10 mouse cellular contexts compared by ENCODE assay signal in the genomic region with DNA sequence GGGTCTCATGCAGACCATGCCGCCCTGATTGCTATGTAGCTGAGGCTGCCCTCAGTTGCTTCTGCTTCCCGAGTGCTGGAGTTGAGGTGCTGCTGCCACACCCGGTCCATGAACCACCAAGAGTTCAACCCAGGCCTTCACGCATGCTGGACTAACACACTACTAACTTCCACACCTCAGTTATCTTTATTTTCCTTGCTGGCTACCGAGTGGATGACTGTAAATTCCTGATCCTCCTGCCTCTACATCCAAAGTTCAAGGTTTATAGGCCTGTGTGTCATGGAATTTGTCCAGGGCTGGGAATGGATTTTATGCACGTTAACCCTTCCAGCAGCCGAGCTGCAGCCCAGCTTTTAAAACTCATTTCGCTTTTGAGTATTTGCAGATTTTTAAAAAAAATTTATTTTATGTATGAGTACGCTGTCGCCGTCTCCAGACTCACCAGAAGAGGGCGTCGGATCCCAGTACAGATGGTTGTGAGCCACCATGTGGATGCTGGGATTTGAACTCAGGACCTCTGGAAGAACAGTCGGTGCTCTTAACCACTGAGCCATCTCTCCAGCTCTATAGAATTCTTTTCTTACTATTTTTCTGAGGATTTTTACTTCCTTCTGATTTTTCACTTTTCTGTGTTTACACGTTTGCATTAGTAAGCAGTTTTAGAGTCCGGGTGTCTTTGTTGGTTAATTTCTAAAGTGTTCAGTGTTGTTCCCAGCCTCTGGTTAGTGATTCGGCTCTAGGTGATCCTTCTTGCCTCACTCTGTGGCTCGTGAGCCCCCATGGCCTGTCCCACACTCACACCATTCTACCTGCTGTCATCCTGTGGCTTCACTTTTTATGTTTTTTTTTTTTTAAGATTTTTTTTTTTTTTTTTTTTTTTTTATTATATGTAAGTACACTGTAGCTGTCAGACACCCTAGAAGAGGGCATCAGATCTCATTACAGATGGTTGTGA. TPM values are rescaled to one million over a fixed set of nuclear protein-coding genes. Genes with fewer than 3 reads are reported as not detected.
DNase-seq lines count a peak whose midpoint lies in the region; ATAC-seq and TF ChIP-seq lines count a peak whose summit lies in the region.
"Had no signal": no experiment of that assay in that cellular context is flagged by ENCODE, and none has a peak within 500 bp of the region (broad histone marks: within the 10 kb centered on the region; RNA-seq: fewer than 3 reads in every experiment).

No protein-coding gene starts in this region.

- H3K27me3 ChIP-seq in midbrain, postnatal 0 days (ENCODE audit: insufficient read depth, low read length) = no peaks in the 10 kb centered on the region
- H3K27me3 ChIP-seq in midbrain, embryonic 10.5 days (ENCODE audit: low read depth, poor library complexity, severe bottlenecking) = no peaks in the 10 kb centered on the region
- H3K27me3 ChIP-seq in stomach, postnatal 0 days (ENCODE audit: control insufficient read depth, insufficient read depth, low read length) = no peaks in the 10 kb centered on the region

- no peak for ATAC-seq in midbrain, postnatal 0 days (ENCODE audit: low FRiP score)
- peak; percentile 48 for ATAC-seq in stomach, postnatal 0 days (ENCODE audit: low FRiP score, low TSS enrichment)

- DNase-seq in kidney, adult 11 months = peak; percentile 51
- DNase-seq in kidney, postnatal 10 days = no peak
- DNase-seq in midbrain, postnatal 0 days (ENCODE audit: low spot score) = no peak
- DNase-seq in midbrain, embryonic 10.5 days (ENCODE audit: low spot score) = no peak
- peak; percentile 32 to 64 for DNase-seq in kidney, adult 8-10 months
- peak; percentile 19 for DNase-seq in stomach, postnatal 0 days (ENCODE audit: low spot score)
- DNase-seq in testis, postnatal 14 days (ENCODE audit: low spot score) = no peak
- DNase-seq in heart, postnatal 4 days = no peak
- DNase-seq: cerebellum, adult 2 months; gastrocnemius, postnatal 14 days had no signal

- no peaks in the 10 kb centered on the region for H3K9me3 ChIP-seq in midbrain, postnatal 0 days (ENCODE audit: low read length)
- no peaks in the 10 kb centered on the region for H3K9me3 ChIP-seq in midbrain, embryonic 10.5 days (replicated peaks)
- H3K9me3 ChIP-seq in stomach, postnatal 0 days (ENCODE audit: control insufficient read depth, low read length) = no peaks in the 10 kb centered on the region

- TF ChIP-seq EP300 in stomach, postnatal 0 days (optimal IDR thresholded peaks at IDR 0.05) = no peak

- no peak overlapping the region for H3K4me2 ChIP-seq in midbrain, postnatal 0 days (ENCODE audit: low read depth, low read length, poor library complexity, severe bottlenecking)
- H3K4me2 ChIP-seq in stomach, postnatal 0 days (replicated peaks; ENCODE audit: low read depth) = no peak overlapping the region

- no peak overlapping the region for H3K4me3 ChIP-seq in midbrain, postnatal 0 days (ENCODE audit: low read depth, low read length)
- no peak overlapping the region for H3K4me3 ChIP-seq in midbrain, embryonic 10.5 days
- H3K4me3 ChIP-seq in stomach, postnatal 0 days (ENCODE audit: low read depth, low read length) = no peak overlapping the region

- no peak overlapping the region for H3K9ac ChIP-seq in midbrain, postnatal 0 days (replicated peaks; ENCODE audit: low read length, poor library complexity, severe bottlenecking)
- H3K9ac ChIP-seq in stomach, postnatal 0 days (ENCODE audit: low read length) = no peak overlapping the region

- peak; percentile 32; the same call in 1 of the 2 replicates for TF ChIP-seq CTCF in midbrain, postnatal 0 days (IDR thresholded peaks at IDR 0.05)
- TF ChIP-seq CTCF in stomach, postnatal 0 days (IDR thresholded peaks at IDR 0.05; ENCODE audit: low read depth) = peak; percentile 30

- H3K4me1 ChIP-seq in midbrain, postnatal 0 days (ENCODE audit: insufficient read depth, low read length) = no peaks in the 10 kb centered on the region
- no peaks in the 10 kb centered on the region for H3K4me1 ChIP-seq in midbrain, embryonic 10.5 days
- H3K4me1 ChIP-seq in stomach, postnatal 0 days (replicated peaks; ENCODE audit: control insufficient read depth, insufficient read depth) = no peaks in the 10 kb centered on the region

- 92% methylated on average over 18 of the region's 18 CpGs for WGBS in midbrain, postnatal 0 days
- WGBS in midbrain, embryonic 10.5 days = 94% methylated on average over 18 of the region's 18 CpGs
- WGBS in stomach, postnatal 0 days = 84% methylated on average over 18 of the region's 18 CpGs

- H3K36me3 ChIP-seq in midbrain, postnatal 0 days (ENCODE audit: insufficient read depth, low read length) = peaks cover 15% of the 10 kb centered on the region; the same call in 1 of the 2 replicates
- H3K36me3 ChIP-seq in midbrain, embryonic 10.5 days = peaks cover 83% of the 10 kb centered on the region
- H3K36me3 ChIP-seq in stomach, postnatal 0 days (ENCODE audit: control insufficient read depth, insufficient read depth, low read length) = peaks cover 3% of the 10 kb centered on the region; the same call in 1 of the 2 replicates

- no peak overlapping the region for H3K27ac ChIP-seq in midbrain, postnatal 0 days (ENCODE audit: low read depth, low read length)
- H3K27ac ChIP-seq in midbrain, embryonic 10.5 days (replicated peaks) = no peak overlapping the region
- H3K27ac ChIP-seq in stomach, postnatal 0 days (replicated peaks) = no peak overlapping the region

RNA-seq across cellular contexts. Expression of a gene that starts 8.9 kb away (rescaled TPM):
- 88.8 and 111 TPM in 2 replicates for total RNA-seq in midbrain, postnatal 0 days (2014; rRNA removed)
- polyA plus RNA-seq in midbrain, postnatal 0 days (2015; fragmentation: Nextera tagmentation; extraction: Ambion mirVana) = 172 and 184 TPM in 2 replicates
- 310 and 362 TPM in 2 replicates for polyA plus RNA-seq in midbrain, embryonic 10.5 days (2016; fragmentation: Nextera tagmentation; extraction: Ambion mirVana)
- polyA plus RNA-seq in stomach, postnatal 0 days (2015; fragmentation: Nextera tagmentation; extraction: Ambion mirVana) = 117 and 124 TPM in 2 replicates
- 10 to 100 TPM; 55.2 to 61.6 TPM for total RNA-seq in heart, postnatal 4 days (2021)

RNA-seq across cellular contexts. Expression of a gene that starts 22.9 kb away (rescaled TPM):
- 141 and 167 TPM in 2 replicates for total RNA-seq in midbrain, postnatal 0 days (2014; rRNA removed)
- 192 and 197 TPM in 2 replicates for polyA plus RNA-seq in midbrain, postnatal 0 days (2015; fragmentation: Nextera tagmentation; extraction: Ambion mirVana)
- polyA plus RNA-seq in midbrain, embryonic 10.5 days (2016; fragmentation: Nextera tagmentation; extraction: Ambion mirVana) = 232 and 244 TPM in 2 replicates
- polyA plus RNA-seq in stomach, postnatal 0 days (2015; fragmentation: Nextera tagmentation; extraction: Ambion mirVana) = 135 and 146 TPM in 2 replicates
- total RNA-seq in heart, postnatal 4 days (2021) = 100 to 1,000 TPM; 151 to 153 TPM

RNA-seq across cellular contexts. Expression of a gene that starts 38.1 kb away (rescaled TPM):
- 59.9 and 76.1 TPM in 2 replicates for total RNA-seq in midbrain, postnatal 0 days (2014; rRNA removed)
- 28.5 and 28.8 TPM in 2 replicates for polyA plus RNA-seq in midbrain, postnatal 0 days (2015; fragmentation: Nextera tagmentation; extraction: Ambion mirVana)
- 27.4 and 28.7 TPM in 2 replicates for polyA plus RNA-seq in midbrain, embryonic 10.5 days (2016; fragmentation: Nextera tagmentation; extraction: Ambion mirVana)
- polyA plus RNA-seq in stomach, postnatal 0 days (2015; fragmentation: Nextera tagmentation; extraction: Ambion mirVana) = 18.5 and 20.9 TPM in 2 replicates
- total RNA-seq in heart, postnatal 4 days (2021) = 10 to 100 TPM; 21.0 to 22.6 TPM

RNA-seq across cellular contexts. Expression of a gene that starts 57.9 kb away (rescaled TPM):
- total RNA-seq in midbrain, postnatal 0 days (2014; rRNA removed) = 21.4 and 27.4 TPM in 2 replicates
- polyA plus RNA-seq in midbrain, postnatal 0 days (2015; fragmentation: Nextera tagmentation; extraction: Ambion mirVana) = 18.6 and 19.2 TPM in 2 replicates
- polyA plus RNA-seq in midbrain, embryonic 10.5 days (2016; fragmentation: Nextera tagmentation; extraction: Ambion mirVana) = 5.2 and 7.0 TPM in 2 replicates
- 9.2 and 9.4 TPM in 2 replicates for polyA plus RNA-seq in stomach, postnatal 0 days (2015; fragmentation: Nextera tagmentation; extraction: Ambion mirVana)
- total RNA-seq in heart, postnatal 4 days (2021) = 10 to 100 TPM; 33.3 to 35.5 TPM

Comparison
In these comparisons a context has a peak if more than half of its experiments do, and no peak if none do; other contexts are left out.
1. DNase-seq: peak in kidney, adult 11 months (single experiment), kidney, adult 8-10 months (2 of 2) and stomach, postnatal 0 days (single experiment); none in kidney, postnatal 10 days (single experiment), midbrain, postnatal 0 days (single experiment), midbrain, embryonic 10.5 days (single experiment), testis, postnatal 14 days (single experiment) and heart, postnatal 4 days (single experiment).